Mouse (Mus musculus) MEL (cell line): ENCODE measurements around the gene Gm2696.

Source experiments
- CHD1 ChIP-seq: IDR thresholded peaks from 2 replicates; pipeline ENCODE4 v1.6.1; 2012; ENCODE audit warnings: low read depth, mild to moderate bottlenecking, inconsistent platforms, low read length, improper control_type of control experiment
- CTCF ChIP-seq, 3 experiments: IDR thresholded peaks in 2 of 3; conservative IDR thresholded peaks in 1 of 3; 2 replicates each; pipeline ENCODE4 v1.5.1; 2011 to 2012; ENCODE audit warnings: low read length in 3 of 3, low read depth in 2 of 3, mild to moderate bottlenecking in 2 of 3, improper control_type of control experiment in 1 of 3, inconsistent platforms in 1 of 3, mixed read lengths in 1 of 3, moderate library complexity in 1 of 3; ENCODE audit not compliant: control insufficient read depth in 1 of 3, insufficient read depth in 1 of 3, poor library complexity in 1 of 3, severe bottlenecking in 1 of 3
- EP300 ChIP-seq, 2 experiments: IDR thresholded peaks; 2 replicates each; pipeline ENCODE4 v1.6.1; 2011; ENCODE audit warnings: improper control_type of control experiment in 2 of 2, low read length in 2 of 2, low read depth in 1 of 2, mild to moderate bottlenecking in 1 of 2
- GABPA ChIP-seq: IDR thresholded peaks from 2 replicates; pipeline ENCODE4 v1.6.1; 2012; ENCODE audit warnings: low read depth, mild to moderate bottlenecking, inconsistent platforms, low read length, improper control_type of control experiment, moderate library complexity
- MAX ChIP-seq: IDR thresholded peaks from 2 replicates; pipeline ENCODE4 v1.6.1; 2011; ENCODE audit warnings: low read length, improper control_type of control experiment
- MYC ChIP-seq: IDR thresholded peaks from 2 replicates; pipeline ENCODE4 v1.6.1; 2011; ENCODE audit warnings: low read depth, mild to moderate bottlenecking, low read length, improper control_type of control experiment, moderate library complexity
- NELFE ChIP-seq: IDR thresholded peaks from 2 replicates; pipeline ENCODE4 v1.6.1; 2011; ENCODE audit warnings: low read depth, low read length, improper control_type of control experiment
- POLR2A ChIP-seq, 2 experiments: IDR thresholded peaks; 2 replicates each; pipeline ENCODE4 v1.6.1; 2011 to 2012; ENCODE audit warnings: low read length in 2 of 2, mild to moderate bottlenecking in 2 of 2, control low read depth in 1 of 2, improper control_type of control experiment in 1 of 2, low read depth in 1 of 2, moderate library complexity in 1 of 2; ENCODE audit not compliant: control insufficient read depth in 1 of 2, insufficient read depth in 1 of 2, poor library complexity in 1 of 2
- RAD21 ChIP-seq: IDR thresholded peaks from 2 replicates; pipeline ENCODE4 v1.6.1; 2011; ENCODE audit warnings: mild to moderate bottlenecking, low read depth, low read length, improper control_type of control experiment
- SMC3 ChIP-seq: IDR thresholded peaks from 2 replicates; pipeline ENCODE4 v1.6.1; 2011; ENCODE audit warnings: low read depth, low read length, improper control_type of control experiment
- USF1 ChIP-seq: IDR thresholded peaks from 2 replicates; pipeline ENCODE4 v1.6.1; 2014; ENCODE audit warnings: low read depth, mild to moderate bottlenecking, inconsistent platforms, low read length, improper control_type of control experiment, moderate library complexity
- ZMIZ1 ChIP-seq: IDR thresholded peaks from 2 replicates; pipeline ENCODE4 v1.6.1; 2012; ENCODE audit warnings: low read depth, mild to moderate bottlenecking, inconsistent platforms, low read length, improper control_type of control experiment, moderate library complexity

DNA sequence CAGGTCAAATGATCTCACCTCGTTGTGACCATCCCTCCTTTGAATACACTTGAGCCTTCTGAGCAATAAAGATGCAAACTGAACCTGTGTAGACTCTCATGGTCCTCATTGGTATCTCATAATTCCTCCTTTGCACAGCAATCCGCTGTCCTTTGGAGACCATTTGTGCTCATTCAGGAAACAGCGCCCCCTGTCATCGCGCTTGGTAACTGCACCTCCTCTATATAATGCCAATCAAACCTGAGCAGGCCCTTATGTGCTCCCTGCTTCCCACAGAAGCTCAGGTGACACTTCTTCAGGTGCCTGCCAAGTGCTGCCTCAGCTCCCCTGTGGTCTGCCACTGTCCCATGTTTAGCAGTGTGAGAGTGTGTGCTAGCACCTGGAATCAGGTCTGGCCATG lies 1.0 kb downstream of the Gm2696 start:
- TF ChIP-seq CTCF (IDR thresholded peaks at IDR 0.05 in 2 of 3, conservative IDR thresholded peaks at IDR 0.05 in 1 of 3; ENCODE audit: control insufficient read depth in 1 of 3, insufficient read depth in 1 of 3, low read depth in 2 of 3, low read length in 3 of 3, poor library complexity in 1 of 3, severe bottlenecking in 1 of 3), result peak; percentile 69 to 91 (median 80)
- no peak for TF ChIP-seq GABPA
- TF ChIP-seq USF1, result no peak
- TF ChIP-seq RAD21, result peak; percentile 37
- no peak for TF ChIP-seq MAX
- no peak for TF ChIP-seq EP300 (IDR thresholded peaks at IDR 0.05; ENCODE audit: low read depth in 1 of 2, low read length in 2 of 2)
- TF ChIP-seq CHD1, result no peak
- no peak for TF ChIP-seq POLR2A (IDR thresholded peaks at IDR 0.05; ENCODE audit: control insufficient read depth in 1 of 2, insufficient read depth in 1 of 2, low read depth in 1 of 2, low read length in 2 of 2, poor library complexity in 1 of 2)
- TF ChIP-seq MYC, result no peak
- no peak for TF ChIP-seq NELFE
- TF ChIP-seq ZMIZ1, result no peak
- peak; percentile 44 for TF ChIP-seq SMC3
